Mouse (Mus musculus) ES-E14 (cell line): ENCODE data around the gene Slc38a10.

Experiments
- CHD2 ChIP-seq: IDR thresholded peaks from 2 replicates; pipeline ENCODE4 v1.6.1; 2014; ENCODE audit warnings: mild to moderate bottlenecking, low read depth, low read length, inconsistent platforms
- HCFC1 ChIP-seq: IDR thresholded peaks from 2 replicates; pipeline ENCODE4 v1.6.1; 2012; ENCODE audit warnings: low read length, inconsistent platforms, borderline replicate concordance; ENCODE audit not compliant: insufficient read depth
- MAFK ChIP-seq: IDR thresholded peaks from 2 replicates; pipeline ENCODE4 v1.6.1; 2014; ENCODE audit warnings: mild to moderate bottlenecking, low read depth, low read length, inconsistent platforms; ENCODE audit not compliant: insufficient read depth
- ZC3H11A ChIP-seq: IDR thresholded peaks from 2 replicates; pipeline ENCODE4 v1.6.1; 2012; ENCODE audit warnings: low read depth, mild to moderate bottlenecking, inconsistent platforms, low read length, borderline replicate concordance
- ZNF384 ChIP-seq: IDR thresholded peaks from 2 replicates; pipeline ENCODE4 v1.6.1; 2012; ENCODE audit warnings: low read depth, low read length, inconsistent platforms

DNA sequence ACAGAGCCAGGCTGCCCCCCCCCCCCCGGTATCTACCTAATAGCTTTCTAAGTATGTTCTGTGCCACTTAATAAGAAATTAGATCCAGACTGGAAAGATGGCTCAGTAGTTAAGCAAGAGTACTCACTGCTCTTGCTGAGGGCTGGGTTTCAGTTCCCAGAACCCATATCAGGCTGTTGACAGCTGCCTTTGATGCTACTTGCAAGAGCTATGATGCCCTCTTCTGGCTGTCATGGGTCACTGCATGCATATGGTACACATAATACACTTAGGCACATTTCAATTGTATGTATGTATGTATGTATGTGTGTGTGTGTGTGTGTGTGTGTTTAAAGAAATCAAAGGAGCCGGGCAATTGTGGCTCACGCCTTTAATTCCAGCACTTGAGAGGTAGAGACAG lies 12.1 kb upstream of the Slc38a10 start:
- no peak for TF ChIP-seq MAFK
- no peak for TF ChIP-seq ZNF384
- no peak for TF ChIP-seq ZC3H11A
- TF ChIP-seq HCFC1 = no peak
- no peak for TF ChIP-seq CHD2
